Mouse (Mus musculus) megakaryocyte, embryonic 14.5 days (primary cell): ENCODE measurements around the gene Il15ra.

Source experiments
- FLI1 ChIP-seq: IDR thresholded peaks from 2 replicates; pipeline ENCODE4 v1.6.1; 2012; ENCODE audit warnings: low read length, inconsistent platforms, mixed read lengths
- GATA1 ChIP-seq: IDR thresholded peaks from 3 replicates; pipeline ENCODE4 v1.6.1; 2012; ENCODE audit warnings: mixed read lengths, low read length, inconsistent platforms, borderline replicate concordance

DNA sequence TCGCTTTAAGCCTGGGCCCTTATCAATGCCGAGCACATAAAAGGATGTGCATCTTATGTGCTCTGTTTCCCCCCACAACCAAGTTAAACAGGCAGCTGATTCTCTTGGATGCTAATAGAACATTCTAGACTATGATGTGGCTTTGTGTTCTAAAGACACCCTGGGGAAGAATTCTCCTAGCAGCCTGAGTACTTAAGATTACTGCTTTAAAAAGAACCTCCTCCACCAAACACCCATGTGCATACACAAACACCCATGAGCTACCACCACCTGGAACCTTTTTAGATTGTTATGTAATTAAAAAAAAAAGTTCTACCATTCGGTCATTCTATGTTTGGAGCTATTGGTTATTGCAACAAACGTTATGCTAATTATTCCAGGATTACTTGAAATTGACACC is 67.3 kb downstream of the Il15ra start:
- TF ChIP-seq GATA1, result no peak
- no peak for TF ChIP-seq FLI1
